Mouse (Mus musculus) right cerebral cortex, postnatal 25 days (tissue): ENCODE measurements at regions not wholly inside any gene's neighbourhood (a gene's known extent, or its start where the extent isn't known, plus 50 kb on each side); places are given as distances from the start of the nearest gene placed in this dataset.
"Not testable (repeated sequence)": the region's sequence is repeated elsewhere in the genome, so short reads cannot be mapped to it uniquely, and the experiment has no call there.

ENCODE experiments used
- DNase-seq: peaks from one replicate; pipeline ENCODE4 v3.0.0; 2022

GRCm38 (mm10) chr8:103506334-103506733, 595.1 kb upstream of the Cdh5 start:
- DNase-seq: no peak

GRCm38 (mm10) chr8:103507068-103507467, 594.4 kb upstream of the Cdh5 start:
- DNase-seq: no peak

- no peak for DNase-seq
Measured at GRCm38 (mm10) chr8:103520141-103520866, 581.1 kb upstream of the Cdh5 start.

- DNase-seq: no peak
Measured at GRCm38 (mm10) chr8:103530903-103531302, 570.5 kb upstream of the Cdh5 start.

GRCm38 (mm10) chr8:103534971-103535370, 566.5 kb upstream of the Cdh5 start:
- no peak for DNase-seq

GRCm38 (mm10) chr8:103536856-103537255, 564.6 kb upstream of the Cdh5 start:
- no peak for DNase-seq

- DNase-seq: no peak
Measured at GRCm38 (mm10) chr8:103541954-103542353, 559.5 kb upstream of the Cdh5 start.

GRCm38 (mm10) chr8:103551916-103552535, 549.4 kb upstream of the Cdh5 start:
- DNase-seq: no peak

- no peak for DNase-seq
Measured at GRCm38 (mm10) chr8:103561606-103562005, 539.8 kb upstream of the Cdh5 start.

GRCm38 (mm10) chr8:103570864-103571425, 530.5 kb upstream of the Cdh5 start:
- DNase-seq: no peak

- no peak for DNase-seq
Measured at GRCm38 (mm10) chr8:103577147-103577546, 524.3 kb upstream of the Cdh5 start.

- DNase-seq: no peak
Measured at GRCm38 (mm10) chr8:103578006-103578405, 523.4 kb upstream of the Cdh5 start.

GRCm38 (mm10) chr8:103608291-103608690, 493.1 kb upstream of the Cdh5 start:
- no peak for DNase-seq

GRCm38 (mm10) chr8:103623781-103624434, 477.5 kb upstream of the Cdh5 start:
- DNase-seq: peak; percentile 35

GRCm38 (mm10) chr8:103625166-103625890, 476.1 kb upstream of the Cdh5 start:
- no peak for DNase-seq

GRCm38 (mm10) chr8:103626446-103626845, 475.0 kb upstream of the Cdh5 start:
- no peak for DNase-seq

GRCm38 (mm10) chr8:103632543-103632942, 468.9 kb upstream of the Cdh5 start:
- DNase-seq: no peak

GRCm38 (mm10) chr8:103634951-103635350, 466.5 kb upstream of the Cdh5 start:
- no peak for DNase-seq

GRCm38 (mm10) chr8:103643621-103644020, 457.8 kb upstream of the Cdh5 start:
- DNase-seq: no peak

GRCm38 (mm10) chr8:103644106-103644505, 457.3 kb upstream of the Cdh5 start:
- DNase-seq: peak; percentile 56

GRCm38 (mm10) chr8:103644845-103645244, 456.6 kb upstream of the Cdh5 start:
- DNase-seq: no peak

GRCm38 (mm10) chr8:103664796-103665195, 436.6 kb upstream of the Cdh5 start:
- no peak for DNase-seq

GRCm38 (mm10) chr8:103686233-103686632, 415.2 kb upstream of the Cdh5 start:
- DNase-seq: not testable (repeated sequence)
